Mouse (Mus musculus) ES-E14 (cell line): Measurements from ENCODE around the gene Ric3.

Experiments used
- CHD2 ChIP-seq: IDR thresholded peaks from 2 replicates; pipeline ENCODE4 v1.6.1; 2014; ENCODE audit warnings: mild to moderate bottlenecking, low read depth, low read length, inconsistent platforms
- MAFK ChIP-seq: IDR thresholded peaks from 2 replicates; pipeline ENCODE4 v1.6.1; 2014; ENCODE audit warnings: mild to moderate bottlenecking, low read depth, low read length, inconsistent platforms; ENCODE audit not compliant: insufficient read depth
- ZNF384 ChIP-seq: IDR thresholded peaks from 2 replicates; pipeline ENCODE4 v1.6.1; 2012; ENCODE audit warnings: low read depth, low read length, inconsistent platforms

DNA sequence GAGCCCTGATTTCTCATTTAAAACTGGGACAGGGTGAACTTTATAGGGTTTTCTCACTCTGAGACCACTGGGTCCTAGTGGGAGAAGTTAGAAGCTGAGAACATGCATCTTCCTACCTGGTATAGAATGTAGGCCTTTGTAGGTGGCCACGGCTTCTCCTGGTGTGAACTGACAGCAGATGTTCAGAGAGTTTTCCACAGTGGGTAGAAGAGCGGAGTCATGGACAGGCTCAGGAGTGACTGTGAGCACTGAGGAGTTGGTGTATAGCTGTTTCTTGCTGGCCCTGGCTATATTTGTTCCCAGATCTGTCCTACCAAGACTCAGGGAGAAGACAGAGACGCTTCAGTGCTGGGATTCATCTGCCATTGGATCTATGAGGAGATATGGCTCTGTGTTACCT lies 18.0 kb upstream of the Ric3 start:
- TF ChIP-seq MAFK (no peak), CHD2 (no peak), ZNF384 (no peak)
